Mouse (Mus musculus): ENCODE data around the gene Ltk. TPM values are rescaled to one million over a fixed set of nuclear protein-coding genes. Genes with fewer than 3 reads are reported as not detected.

Ltk gene
- polyA plus RNA-seq, 1 experiment from 2014 or later = 0.79 TPM

GRCm38 (mm10) chr2:119762276-119762675 lies 2.0 kb upstream of the Ltk start:
- Histone ChIP-seq H3K36me3 (ENCODE audit: insufficient read depth, low read length) (no peaks in the 10 kb centered on the region), H3K4me3 (ENCODE audit: low read depth, low read length) (no peak overlapping the region), H3K9ac (replicated peaks; ENCODE audit: low read depth) (no peak overlapping the region), H3K27ac (ENCODE audit: low read length) (no peak overlapping the region), H3K27me3 (replicated peaks; ENCODE audit: insufficient read depth, low read length) (peaks cover 15% of the 10 kb centered on the region), H3K9me3 (ENCODE audit: low read length) (no peaks in the 10 kb centered on the region), H3K4me1 (ENCODE audit: insufficient read depth, low read depth, low read length) (peaks cover 6% of the 10 kb centered on the region; the same call in 1 of the 2 replicates), H3K4me2 (replicated peaks; ENCODE audit: low read depth, low read length) (no peak overlapping the region)
- 65% methylated on average over 1 of the region's 1 CpGs for WGBS
- DNase-seq (ENCODE audit: low spot score) (no peak), ATAC-seq (no peak)
- TF ChIP-seq EP300 (IDR thresholded peaks at IDR 0.05) = no peak
- no peak for TF ChIP-seq CTCF (IDR thresholded peaks at IDR 0.05)

GRCm38 (mm10) chr2:119758844-119759835 lies 1.1 kb downstream of the Ltk start:
- H3K9me3 ChIP-seq (ENCODE audit: low read length) = no peaks in the 10 kb centered on the region
- ATAC-seq (no peak), DNase-seq (ENCODE audit: low spot score) (no peak)
- WGBS = 6% methylated on average over 44 of the region's 44 CpGs
- peaks cover 15% of the 10 kb centered on the region for H3K27me3 ChIP-seq (replicated peaks; ENCODE audit: insufficient read depth, low read length)
- H3K36me3 ChIP-seq (ENCODE audit: insufficient read depth, low read length) = no peaks in the 10 kb centered on the region
- H3K4me1 ChIP-seq (ENCODE audit: insufficient read depth, low read depth, low read length) = peaks cover 6% of the 10 kb centered on the region; the same call in 1 of the 2 replicates
- TF ChIP-seq CTCF (IDR thresholded peaks at IDR 0.05) (no peak), EP300 (IDR thresholded peaks at IDR 0.05) (no peak)
- no peak overlapping the region for H3K9ac ChIP-seq (replicated peaks; ENCODE audit: low read depth)
- peak overlapping the region; percentile 100 for H3K4me2 ChIP-seq (replicated peaks; ENCODE audit: low read depth, low read length)
- H3K4me3 ChIP-seq (ENCODE audit: low read depth, low read length) = peak overlapping the region; percentile 63
- H3K27ac ChIP-seq (ENCODE audit: low read length) = no peak overlapping the region

GRCm38 (mm10) chr2:119758101-119758843 lies 2.0 kb downstream of the Ltk start:
- H3K9ac ChIP-seq (replicated peaks; ENCODE audit: low read depth) = no peak overlapping the region
- under 1% methylated on average over 36 of the region's 77 CpGs for WGBS
- ATAC-seq = peak; percentile 79
- DNase-seq (ENCODE audit: low spot score) = peak; percentile 42
- no peaks in the 10 kb centered on the region for H3K36me3 ChIP-seq (ENCODE audit: insufficient read depth, low read length)
- TF ChIP-seq CTCF (IDR thresholded peaks at IDR 0.05) (no peak), EP300 (IDR thresholded peaks at IDR 0.05) (no peak)
- peak overlapping the region; percentile 63 for H3K4me3 ChIP-seq (ENCODE audit: low read depth, low read length)
- peaks cover 6% of the 10 kb centered on the region; the same call in 1 of the 2 replicates for H3K4me1 ChIP-seq (ENCODE audit: insufficient read depth, low read depth, low read length)
- no peaks in the 10 kb centered on the region for H3K9me3 ChIP-seq (ENCODE audit: low read length)
- peaks cover 15% of the 10 kb centered on the region for H3K27me3 ChIP-seq (replicated peaks; ENCODE audit: insufficient read depth, low read length)
- H3K4me2 ChIP-seq (replicated peaks; ENCODE audit: low read depth, low read length) = peak overlapping the region; percentile 100
- no peak overlapping the region for H3K27ac ChIP-seq (ENCODE audit: low read length)

GRCm38 (mm10) chr2:119757601-119758100 lies 2.6 kb downstream of the Ltk start:
- 8% methylated on average over 18 of the region's 31 CpGs for WGBS
- no peaks in the 10 kb centered on the region for H3K9me3 ChIP-seq (ENCODE audit: low read length)
- peak overlapping the region; percentile 63 for H3K4me3 ChIP-seq (ENCODE audit: low read depth, low read length)
- no peak overlapping the region for H3K27ac ChIP-seq (ENCODE audit: low read length)
- H3K9ac ChIP-seq (replicated peaks; ENCODE audit: low read depth) = no peak overlapping the region
- DNase-seq (ENCODE audit: low spot score) (no peak), ATAC-seq (peak; percentile 62)
- H3K27me3 ChIP-seq (replicated peaks; ENCODE audit: insufficient read depth, low read length) = peaks cover 15% of the 10 kb centered on the region
- H3K36me3 ChIP-seq (ENCODE audit: insufficient read depth, low read length) = no peaks in the 10 kb centered on the region
- TF ChIP-seq CTCF (IDR thresholded peaks at IDR 0.05) (no peak), EP300 (IDR thresholded peaks at IDR 0.05) (no peak)
- H3K4me1 ChIP-seq (ENCODE audit: insufficient read depth, low read depth, low read length) = peaks cover 6% of the 10 kb centered on the region; the same call in 1 of the 2 replicates
- peak overlapping the region; percentile 100 for H3K4me2 ChIP-seq (replicated peaks; ENCODE audit: low read depth, low read length)

- DNase-seq (ENCODE audit: low spot score) = no peak
- 69% methylated on average over 13 of the region's 13 CpGs for WGBS
- Histone ChIP-seq H3K27me3 (replicated peaks; ENCODE audit: insufficient read depth, low read length) (peaks cover 2% of the 10 kb centered on the region; the same call in 1 of the 2 replicates), H3K9ac (replicated peaks; ENCODE audit: low read depth) (no peak overlapping the region), H3K4me1 (ENCODE audit: insufficient read depth, low read depth, low read length) (peaks cover 7% of the 10 kb centered on the region; the same call in 1 of the 2 replicates), H3K4me2 (replicated peaks; ENCODE audit: low read depth, low read length) (no peak overlapping the region), H3K36me3 (ENCODE audit: insufficient read depth, low read length) (no peaks in the 10 kb centered on the region), H3K27ac (ENCODE audit: low read length) (no peak overlapping the region), H3K4me3 (ENCODE audit: low read depth, low read length) (no peak overlapping the region), H3K9me3 (ENCODE audit: low read length) (no peaks in the 10 kb centered on the region)
- ATAC-seq = no peak
- TF ChIP-seq EP300 (IDR thresholded peaks at IDR 0.05) (no peak), CTCF (IDR thresholded peaks at IDR 0.05) (no peak)
Measured at GRCm38 (mm10) chr2:119749260-119749659, 11.0 kb downstream of the Ltk start.

- peaks cover 17% of the 10 kb centered on the region; the same call in 1 of the 2 replicates for H3K27me3 ChIP-seq (replicated peaks; ENCODE audit: insufficient read depth, low read length)
- WGBS = 62% methylated on average over 7 of the region's 7 CpGs
Measured at GRCm38 (mm10) chr2:119747554-119747953, 12.7 kb downstream of the Ltk start.

More at GRCm38 (mm10) chr2:119747554-119747953, 12.7 kb downstream of the Ltk start:
- no peaks in the 10 kb centered on the region for H3K36me3 ChIP-seq (ENCODE audit: insufficient read depth, low read length)
- H3K9me3 ChIP-seq (ENCODE audit: low read length) = no peaks in the 10 kb centered on the region
- no peak for DNase-seq (ENCODE audit: low spot score)
- no peak overlapping the region for H3K4me3 ChIP-seq (ENCODE audit: low read depth, low read length)
- peaks cover 20% of the 10 kb centered on the region for H3K4me1 ChIP-seq (ENCODE audit: insufficient read depth, low read depth, low read length)
- no peak overlapping the region for H3K9ac ChIP-seq (replicated peaks; ENCODE audit: low read depth)
- H3K4me2 ChIP-seq (replicated peaks; ENCODE audit: low read depth, low read length) = no peak overlapping the region
- no peak overlapping the region for H3K27ac ChIP-seq (ENCODE audit: low read length)
- TF ChIP-seq CTCF (IDR thresholded peaks at IDR 0.05) (no peak), EP300 (IDR thresholded peaks at IDR 0.05) (no peak)
- no peak for ATAC-seq
